Mouse (Mus musculus): ENCODE data around the gene Thoc5.

DNA sequence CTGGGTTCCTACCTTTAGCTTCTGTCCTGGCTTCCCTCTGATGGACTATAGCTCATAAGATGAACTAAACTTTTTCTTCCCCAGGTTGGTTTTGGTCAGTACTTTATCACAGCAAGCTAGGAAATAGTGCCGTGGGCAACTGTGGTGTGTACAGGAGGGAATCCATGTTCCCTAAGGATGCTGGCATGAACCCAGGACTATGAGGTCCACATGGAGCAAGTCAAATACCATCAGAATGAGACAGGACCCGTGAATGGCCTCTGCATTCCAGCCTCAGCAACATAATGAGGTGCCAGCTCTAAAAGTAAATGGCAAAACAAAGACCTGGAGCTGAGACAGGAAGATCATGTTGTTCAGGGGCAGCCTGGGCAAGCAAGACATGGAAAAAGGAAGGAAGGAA lies 36.7 kb upstream of the Thoc5 start:
- TF ChIP-seq EP300 (IDR thresholded peaks at IDR 0.05; ENCODE audit: low read depth) (no peak), CTCF (IDR thresholded peaks at IDR 0.05; ENCODE audit: low read depth) (no peak)

Measured in liver, postnatal 0 days (tissue).